Mouse (Mus musculus) hindbrain, embryonic 12.5 days (tissue): ENCODE results near the gene Acot12. TPM values are rescaled to one million over a fixed set of nuclear protein-coding genes. Genes with fewer than 3 reads are reported as not detected.

Experiments
- ATAC-seq: fragments of 200-750 bp; cut with Nextera tagmentation; 2 replicates; pipeline ENCODE4 v1.8.0; 2017; ENCODE audit warnings: moderate TSS enrichment; ENCODE audit not compliant: low FRiP score
- H3K27ac ChIP-seq: fragments of 300-500 bp; sonication (generic); 2 replicates; pipeline ENCODE4 v1.5.1; 2016; ENCODE audit warnings: mild to moderate bottlenecking
- H3K27me3 ChIP-seq: fragments of 300-500 bp; sonication (generic); 2 replicates; pipeline ENCODE4 v1.6.1; 2016; ENCODE audit warnings: mild to moderate bottlenecking
- H3K36me3 ChIP-seq: fragments of 300-500 bp; sonication (generic); 2 replicates; pipeline ENCODE4 v1.6.1; 2016; ENCODE audit warnings: mild to moderate bottlenecking
- H3K4me1 ChIP-seq: fragments of 300-500 bp; sonication (generic); 2 replicates; pipeline ENCODE4 v1.6.1; 2016
- H3K4me2 ChIP-seq: fragments of 300-500 bp; sonication (generic); replicated peaks from 2 replicates; pipeline ENCODE4 v1.6.1; 2016; ENCODE audit warnings: mild to moderate bottlenecking
- H3K4me3 ChIP-seq: fragments of 300-500 bp; sonication (generic); 2 replicates; pipeline ENCODE4 v1.5.1; 2016; ENCODE audit warnings: mild to moderate bottlenecking
- H3K9ac ChIP-seq: fragments of 300-500 bp; sonication (generic); 2 replicates; pipeline ENCODE4 v1.6.1; 2016; ENCODE audit warnings: mild to moderate bottlenecking, moderate library complexity
- H3K9me3 ChIP-seq: fragments of 300-500 bp; sonication (generic); replicated peaks from 2 replicates; pipeline ENCODE4 v1.6.1; 2016; ENCODE audit warnings: mild to moderate bottlenecking
- WGBS: fragments of 180-500 bp; shearing (Covaris S2); methylation state at CpG from one replicate; pipeline ENCODE4 v1.1.7; 2016; 5-methylcytosine and 5-hydroxymethylcytosine counted together
- microRNA-seq: library from miRNA; unstranded; fragments of <30 nt; microRNA quantifications from one replicate; pipeline ENCODE4, GENCODE M21; 2017
- polyA plus RNA-seq: library from polyadenylated mRNA; unstranded; fragments of >200 nt; fragmentation: Nextera tagmentation; extraction: Ambion mirVana; gene quantifications from 2 replicates; pipeline ENCODE4 v1.2.1, GENCODE M21; 2016

Gene Acot12
- polyA plus RNA-seq, 1 experiment from 2014 or later, result not detected

DNA sequence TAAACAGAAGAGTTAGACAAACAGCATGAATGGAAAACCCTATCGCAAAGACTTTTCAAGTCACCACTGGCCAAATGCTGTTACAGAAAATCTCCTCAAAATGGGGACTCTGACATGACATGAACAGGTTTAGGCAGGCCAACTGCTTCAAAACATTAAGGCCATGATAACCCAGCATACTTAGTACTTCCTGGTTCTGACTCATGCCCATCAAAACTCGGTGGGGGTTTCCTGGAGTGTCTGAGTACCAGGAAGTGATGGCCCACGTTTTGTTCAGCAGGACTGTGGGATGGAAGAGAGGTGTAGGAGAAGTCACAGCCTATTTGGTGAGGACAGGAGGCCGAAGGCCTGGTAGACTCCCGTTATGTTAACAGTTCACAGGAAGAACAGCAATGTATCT is 60.4 kb downstream of the Acot12 start:
- H3K4me2 ChIP-seq, result no peak overlapping the region
- WGBS, result 88% methylated on average over 5 of the region's 5 CpGs
- no peaks in the 10 kb centered on the region for H3K27me3 ChIP-seq
- no peak overlapping the region for H3K27ac ChIP-seq
- no peaks in the 10 kb centered on the region for H3K9me3 ChIP-seq
- no peak overlapping the region for H3K4me3 ChIP-seq
- no peak overlapping the region for H3K9ac ChIP-seq
- H3K36me3 ChIP-seq, result peaks cover 64% of the 10 kb centered on the region
- ATAC-seq, result no peak
- H3K4me1 ChIP-seq, result no peaks in the 10 kb centered on the region

DNA sequence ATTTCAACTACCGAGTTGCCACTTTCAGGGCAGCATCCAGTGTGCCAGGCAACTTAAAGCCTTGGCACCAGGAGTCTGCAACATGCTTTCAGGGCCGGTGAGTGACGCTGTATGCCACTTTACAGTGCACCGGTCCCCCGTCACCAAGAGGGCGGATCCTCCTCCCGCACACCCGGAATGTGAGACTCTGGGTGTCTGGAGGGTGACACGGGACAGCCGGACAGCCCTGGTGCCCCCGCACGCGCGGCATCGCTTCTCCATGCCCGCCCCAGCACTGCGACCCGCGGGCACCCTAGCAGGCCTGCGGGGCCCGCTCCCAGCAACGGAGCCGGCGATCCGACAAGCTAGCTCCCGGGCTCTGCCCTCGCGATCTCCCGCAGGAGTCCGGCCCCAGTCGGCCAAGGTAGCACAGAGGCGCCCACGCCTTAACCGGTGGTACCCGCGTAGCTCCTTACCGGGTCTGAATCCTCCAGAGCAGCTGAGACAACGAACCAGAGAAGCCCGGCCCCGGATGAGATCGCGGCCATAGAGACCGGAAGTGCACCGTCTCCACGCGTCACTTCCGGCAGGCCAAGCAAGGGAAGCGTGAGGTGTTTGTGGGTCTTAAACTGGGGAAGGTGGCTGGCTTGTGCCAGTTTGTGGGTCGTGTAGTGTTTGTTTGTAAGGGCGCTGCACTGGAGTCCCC is 66.0 kb downstream of the Acot12 start, which contains the start of gene Zcchc9:
Gene Zcchc9, minus strand, starts transcription at position 551 of the 685 bp plus-strand sequence.
- WGBS, result under 1% methylated on average over 50 of the region's 50 CpGs
- Histone ChIP-seq H3K9ac (peak within 1 kb of the TSS; percentile 96), H3K4me1 (peaks cover 6% of the 10 kb centered on the region), H3K27ac (peak within 1 kb of the TSS; percentile 95), H3K9me3 (no peaks in the 10 kb centered on the region), H3K4me2 (peak within 1 kb of the TSS; percentile 69), H3K36me3 (peaks cover 16% of the 10 kb centered on the region), H3K4me3 (peak within 1 kb of the TSS; percentile 78), H3K27me3 (no peaks in the 10 kb centered on the region)
- ATAC-seq, result peak; percentile 99

DNA sequence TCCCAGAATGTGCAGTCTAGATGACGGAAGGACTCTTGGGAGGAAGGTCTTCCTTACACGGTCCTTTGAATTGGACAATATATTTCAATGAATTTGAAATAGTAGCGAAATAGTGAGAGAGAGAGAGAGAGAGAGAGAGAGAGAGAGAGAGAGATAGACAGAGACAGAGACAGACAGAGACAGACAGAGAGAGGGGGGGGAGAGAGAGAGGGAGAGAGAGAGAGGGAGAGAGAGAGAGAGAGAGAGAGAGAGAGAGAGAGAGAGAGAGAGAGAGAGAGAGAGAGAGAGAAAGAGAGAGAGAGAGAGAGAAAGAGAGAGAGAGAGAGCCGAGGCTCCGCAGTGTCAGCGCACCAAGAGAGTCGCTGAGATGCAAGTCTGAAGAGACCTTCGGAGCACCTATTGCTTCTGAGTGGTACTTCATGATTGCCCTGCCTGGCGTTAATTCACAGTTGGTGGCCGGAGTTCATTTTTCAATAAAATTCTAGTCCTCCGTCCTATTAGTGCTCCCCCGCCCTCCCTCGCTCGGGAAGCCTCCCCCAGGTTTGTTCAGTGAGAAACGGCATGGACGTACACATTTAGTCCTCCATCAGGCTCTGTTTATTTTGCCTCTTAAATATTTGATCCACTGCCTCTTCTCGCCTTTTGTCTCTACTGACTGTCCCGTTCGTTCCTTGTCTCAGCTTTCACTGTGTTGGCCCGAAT is 66.7 kb downstream of the Acot12 start:
- Histone ChIP-seq H3K4me3 (peak overlapping the region; percentile 78), H3K9me3 (no peaks in the 10 kb centered on the region), H3K27me3 (no peaks in the 10 kb centered on the region), H3K9ac (peak overlapping the region; percentile 96), H3K4me1 (peaks cover 6% of the 10 kb centered on the region), H3K27ac (peak overlapping the region; percentile 95), H3K36me3 (peaks cover 16% of the 10 kb centered on the region), H3K4me2 (peak overlapping the region; percentile 69)
- WGBS, result 40% methylated on average over 20 of the region's 20 CpGs
- no peak for ATAC-seq

DNA sequence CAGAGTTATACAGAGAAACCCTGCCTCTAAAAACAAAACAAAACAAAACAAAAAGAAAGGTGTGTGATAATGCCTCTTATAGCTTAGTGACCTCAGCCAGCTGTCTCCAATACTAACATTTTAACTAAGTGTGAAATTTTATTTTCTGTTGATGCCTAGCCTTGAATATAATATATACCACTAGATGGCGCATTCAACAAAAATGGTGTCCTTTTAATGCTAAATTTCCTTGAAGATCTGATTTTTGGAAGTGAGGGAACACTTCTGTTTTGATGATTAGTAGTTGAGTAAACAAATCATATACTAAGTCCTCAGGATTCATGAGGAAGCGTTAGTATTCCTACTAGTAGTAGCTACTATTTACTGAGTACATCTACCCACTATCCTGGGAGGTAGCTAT is 68.2 kb downstream of the Acot12 start:
- Histone ChIP-seq H3K4me1 (peaks cover 6% of the 10 kb centered on the region), H3K27me3 (no peaks in the 10 kb centered on the region), H3K9me3 (no peaks in the 10 kb centered on the region), H3K4me3 (no peak overlapping the region), H3K36me3 (peaks cover 13% of the 10 kb centered on the region), H3K4me2 (no peak overlapping the region), H3K27ac (no peak overlapping the region), H3K9ac (no peak overlapping the region)
- 45% methylated on average over 2 of the region's 2 CpGs for WGBS
- no peak for ATAC-seq

DNA sequence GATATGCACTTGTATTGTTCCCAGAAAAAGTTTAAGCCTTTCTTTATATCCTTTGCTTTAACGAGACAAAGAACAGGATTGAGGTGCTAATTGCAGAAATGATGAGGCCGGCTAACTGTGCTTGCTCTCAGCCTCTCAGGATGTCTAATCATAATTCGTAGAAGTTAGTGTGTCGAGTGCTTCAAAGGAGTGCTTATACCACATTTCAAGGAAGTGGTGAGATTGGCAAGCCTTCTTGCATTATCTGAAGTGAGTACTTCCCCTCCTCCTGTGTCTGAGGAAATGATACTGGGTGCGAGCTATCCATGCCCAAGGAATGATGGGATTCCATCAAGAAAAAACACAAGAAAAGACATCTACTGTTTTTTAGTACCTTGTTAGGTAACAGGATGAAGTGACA is 73.4 kb downstream of the Acot12 start:
- Histone ChIP-seq H3K4me3 (no peak overlapping the region), H3K4me2 (no peak overlapping the region), H3K27me3 (no peaks in the 10 kb centered on the region), H3K9me3 (no peaks in the 10 kb centered on the region), H3K9ac (no peak overlapping the region), H3K4me1 (no peaks in the 10 kb centered on the region), H3K27ac (no peak overlapping the region), H3K36me3 (no peaks in the 10 kb centered on the region)
- ATAC-seq, result no peak
- WGBS, result 90% methylated on average over 5 of the region's 5 CpGs

DNA sequence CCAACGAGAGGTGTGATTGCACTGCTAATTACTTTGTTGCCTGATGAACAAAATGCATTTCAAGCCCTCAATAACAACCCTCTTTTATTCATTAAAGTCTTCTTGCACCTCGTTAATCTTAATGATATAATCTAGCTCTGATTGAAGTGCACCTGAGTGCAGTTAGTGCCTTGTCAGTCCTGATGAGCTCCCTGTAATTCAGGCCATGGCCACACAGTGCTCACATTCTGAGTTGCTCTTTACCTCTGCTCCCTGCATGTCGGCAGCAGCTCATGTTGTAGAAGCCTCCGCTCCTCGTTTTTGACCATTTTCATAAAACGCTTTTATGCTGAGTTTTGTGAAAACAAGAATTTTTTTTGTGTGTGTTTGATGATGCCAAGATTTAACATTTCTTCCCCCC is 82.4 kb downstream of the Acot12 start:
- Histone ChIP-seq H3K4me2 (no peak overlapping the region), H3K4me1 (no peaks in the 10 kb centered on the region), H3K36me3 (no peaks in the 10 kb centered on the region), H3K27ac (no peak overlapping the region), H3K9me3 (no peaks in the 10 kb centered on the region), H3K4me3 (no peak overlapping the region), H3K9ac (no peak overlapping the region), H3K27me3 (no peaks in the 10 kb centered on the region)
- no peak for ATAC-seq
- WGBS, result 78% methylated on average over 6 of the region's 6 CpGs

DNA sequence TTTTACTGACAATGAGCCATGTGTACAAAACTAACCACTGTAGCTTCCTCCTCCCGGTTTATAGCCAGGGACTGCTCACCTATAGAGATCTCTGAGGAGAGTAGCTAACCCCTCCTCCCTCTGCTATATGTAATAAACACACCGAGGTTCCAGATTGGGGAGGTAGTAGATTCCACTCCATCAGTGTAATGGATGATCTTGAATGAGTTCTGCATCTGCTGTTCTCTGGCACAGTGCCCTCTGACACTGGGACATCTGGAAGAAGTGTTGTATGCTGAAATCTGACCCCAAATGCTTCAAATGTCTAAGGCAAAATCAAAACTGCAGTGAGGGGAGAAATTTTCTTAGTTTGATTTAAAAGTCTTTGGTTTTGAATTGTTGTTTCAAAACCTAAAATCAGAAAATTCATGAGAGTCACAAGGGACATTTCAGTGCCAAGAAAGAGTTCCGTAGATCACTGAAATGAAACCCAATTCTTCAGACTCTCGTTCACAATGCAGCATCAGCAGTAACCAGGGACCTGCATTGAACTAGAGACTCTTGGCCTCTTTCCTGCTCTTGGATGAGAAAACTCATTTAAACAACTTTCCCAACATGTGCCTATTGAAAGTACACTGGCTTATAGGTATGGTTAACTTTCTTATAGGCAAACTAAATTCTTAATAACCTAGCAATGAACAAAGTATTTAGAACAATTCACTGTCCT is 83.7 kb downstream of the Acot12 start:
- Histone ChIP-seq H3K36me3 (no peaks in the 10 kb centered on the region), H3K9me3 (no peaks in the 10 kb centered on the region), H3K27me3 (no peaks in the 10 kb centered on the region), H3K27ac (no peak overlapping the region), H3K4me2 (no peak overlapping the region), H3K4me1 (no peaks in the 10 kb centered on the region), H3K9ac (no peak overlapping the region), H3K4me3 (no peak overlapping the region)
- WGBS, result 65% methylated on average over 4 of the region's 4 CpGs
- ATAC-seq, result no peak

DNA sequence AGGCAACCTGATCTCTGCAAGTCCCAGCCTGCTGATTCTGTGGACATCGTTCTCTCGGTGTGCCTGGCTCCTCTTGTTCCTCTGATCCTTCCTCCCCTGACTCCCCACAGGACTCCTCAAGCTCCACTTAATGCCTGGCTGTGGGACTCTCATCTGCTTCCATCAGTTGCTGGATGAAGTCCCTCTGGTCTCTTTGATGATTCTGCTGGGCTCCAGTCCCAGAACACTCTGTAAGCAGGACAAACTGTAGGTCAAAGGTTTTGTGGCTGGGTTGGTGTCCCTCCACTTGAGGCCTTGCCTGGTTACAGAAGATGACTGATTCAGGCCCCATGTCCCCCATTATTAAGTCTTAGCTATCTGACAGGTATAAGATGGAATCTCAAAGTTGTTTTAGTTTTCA is 84.8 kb downstream of the Acot12 start:
- Histone ChIP-seq H3K27me3 (no peaks in the 10 kb centered on the region), H3K4me3 (no peak overlapping the region), H3K9ac (no peak overlapping the region), H3K4me2 (no peak overlapping the region), H3K36me3 (no peaks in the 10 kb centered on the region), H3K9me3 (no peaks in the 10 kb centered on the region), H3K4me1 (no peaks in the 10 kb centered on the region), H3K27ac (no peak overlapping the region)
- WGBS, result 84% methylated on average over 2 of the region's 2 CpGs
- no peak for ATAC-seq

DNA sequence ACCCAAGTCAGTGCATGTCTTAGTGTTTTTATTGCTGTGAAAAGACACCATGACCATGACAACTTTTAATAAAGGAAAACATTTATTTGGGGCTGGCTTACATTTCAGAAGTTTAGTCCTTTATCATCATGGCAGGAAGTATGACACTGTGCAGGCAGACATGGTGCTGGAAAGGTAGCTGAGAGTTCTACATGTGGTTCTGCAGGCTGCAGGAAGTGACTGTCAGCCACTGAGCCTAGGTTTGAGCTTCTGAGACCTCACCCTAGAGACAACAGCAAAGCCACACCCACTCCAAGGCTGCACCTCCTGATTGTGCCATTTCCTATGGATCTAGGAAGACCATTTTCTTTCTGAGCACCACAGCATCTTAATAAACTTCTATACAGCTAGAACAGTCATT is 86.6 kb downstream of the Acot12 start:
- no peak overlapping the region for H3K9ac ChIP-seq
- no peaks in the 10 kb centered on the region for H3K9me3 ChIP-seq
- no peaks in the 10 kb centered on the region for H3K27me3 ChIP-seq
- no peak overlapping the region for H3K27ac ChIP-seq
- H3K4me3 ChIP-seq, result no peak overlapping the region
- H3K4me1 ChIP-seq, result no peaks in the 10 kb centered on the region
- no peaks in the 10 kb centered on the region for H3K36me3 ChIP-seq
- no peak for ATAC-seq
- no peak overlapping the region for H3K4me2 ChIP-seq

Small RNA genes lying within 50 kb of the gene (microRNA-seq; reads per million reads assigned to microRNA genes)
- not detected for gene Gm27656

Other genes starting within 250 kb of the Acot12 start
- 25.8 and 27.4 TPM in 2 replicates for gene Zcchc9, start 66.2 kb downstream of the Acot12 start, polyA plus RNA-seq
- gene Ckmt2, start 135.4 kb downstream of the Acot12 start, polyA plus RNA-seq, result not detected in 2 replicates